Mouse (Mus musculus) C2C12 (cell line): ENCODE data around the gene Kpnb1.

Experiments used
- CEBPB ChIP-seq: IDR thresholded peaks from one replicate; pipeline ENCODE4 v1.6.1; 2011; ENCODE audit warnings: low read depth, mild to moderate bottlenecking, control low read depth, moderate library complexity
- CTCF ChIP-seq: IDR thresholded peaks from one replicate; pipeline ENCODE4 v1.5.1; 2011; ENCODE audit not compliant: control insufficient read depth, insufficient read depth, insufficient read length
- FOSL1 ChIP-seq: IDR thresholded peaks from one replicate; pipeline ENCODE4 v1.8.0; 2011; ENCODE audit warnings: mild to moderate bottlenecking, low read length; ENCODE audit not compliant: poor library complexity, insufficient read depth, severe bottlenecking
- MAX ChIP-seq: IDR thresholded peaks from one replicate; pipeline ENCODE4 v1.6.1; 2011; ENCODE audit warnings: mild to moderate bottlenecking, control low read depth
- MYOD1 ChIP-seq: IDR thresholded peaks from one replicate; pipeline ENCODE4 v1.6.1; 2011; ENCODE audit warnings: low read depth; ENCODE audit not compliant: control insufficient read depth, insufficient read length
- MYOG ChIP-seq: IDR thresholded peaks from one replicate; pipeline ENCODE4 v1.6.1; 2011; ENCODE audit not compliant: control insufficient read depth, insufficient read length; ENCODE audit errors: extremely low read depth
- USF1 ChIP-seq: IDR thresholded peaks from one replicate; pipeline ENCODE4 v1.6.1; 2011; ENCODE audit warnings: low read depth, mild to moderate bottlenecking, control low read depth, moderate library complexity

- TF ChIP-seq CTCF (no peak), MYOG (no peak), USF1 (peak; percentile 81), FOSL1 (no peak), MAX (peak; percentile 64), MYOD1 (no peak), CEBPB (peak; percentile 6)
Observed at GRCm38 (mm10) chr11:97191915-97192620, 4.4 kb upstream of the Kpnb1 start.
